Mouse (Mus musculus): ENCODE measurements around the gene Ptprn2.

The Ptprn2 gene

GRCm38 (mm10) chr12:117166266-117166665 lies 680.7 kb downstream of the Ptprn2 start:
- no peak for DNase-seq (ENCODE audit: low spot score)

GRCm38 (mm10) chr12:117169670-117170069 lies 684.1 kb downstream of the Ptprn2 start:
- DNase-seq (ENCODE audit: low spot score), result no peak

GRCm38 (mm10) chr12:117172529-117172884 lies 687.0 kb downstream of the Ptprn2 start:
- DNase-seq (ENCODE audit: low spot score), result no peak

- DNase-seq (ENCODE audit: low spot score), result no peak
These were observed 687.5 kb downstream of the Ptprn2 start for GRCm38 (mm10) chr12:117172885-117173529.

- no peak for DNase-seq (ENCODE audit: low spot score)
These were observed 688.7 kb downstream of the Ptprn2 start for GRCm38 (mm10) chr12:117174189-117174588.

- DNase-seq (ENCODE audit: low spot score), result no peak
These were observed 689.7 kb downstream of the Ptprn2 start for GRCm38 (mm10) chr12:117175072-117175681.

- no peak for DNase-seq (ENCODE audit: low spot score)
These were observed 690.8 kb downstream of the Ptprn2 start for GRCm38 (mm10) chr12:117176259-117176823.

- DNase-seq (ENCODE audit: low spot score), result no peak
These were observed 701.6 kb downstream of the Ptprn2 start for GRCm38 (mm10) chr12:117187167-117187566.

- no peak for DNase-seq (ENCODE audit: low spot score)
These were observed 706.5 kb downstream of the Ptprn2 start for GRCm38 (mm10) chr12:117192001-117192400.

- DNase-seq (ENCODE audit: low spot score), result no peak
These were observed 711.4 kb downstream of the Ptprn2 start for GRCm38 (mm10) chr12:117196721-117197425.

- DNase-seq (ENCODE audit: low spot score), result no peak
These were observed 712.6 kb downstream of the Ptprn2 start for GRCm38 (mm10) chr12:117198093-117198492.

- peak; percentile 69 for DNase-seq (ENCODE audit: low spot score)
These were observed 714.6 kb downstream of the Ptprn2 start for GRCm38 (mm10) chr12:117200117-117200516.

- no peak for DNase-seq (ENCODE audit: low spot score)
These were observed 715.1 kb downstream of the Ptprn2 start for GRCm38 (mm10) chr12:117200590-117200989.

GRCm38 (mm10) chr12:117203506-117203905 lies 718.0 kb downstream of the Ptprn2 start:
- no peak for DNase-seq (ENCODE audit: low spot score)

- DNase-seq (ENCODE audit: low spot score), result no peak
These were observed 719.4 kb downstream of the Ptprn2 start for GRCm38 (mm10) chr12:117204905-117205304.

- no peak for DNase-seq (ENCODE audit: low spot score)
These were observed 722.1 kb downstream of the Ptprn2 start for GRCm38 (mm10) chr12:117207421-117208120.

- DNase-seq (ENCODE audit: low spot score), result no peak
These were observed 724.9 kb downstream of the Ptprn2 start for GRCm38 (mm10) chr12:117210467-117210866.

GRCm38 (mm10) chr12:117213531-117213930 lies 728.0 kb downstream of the Ptprn2 start:
- no peak for DNase-seq (ENCODE audit: low spot score)

GRCm38 (mm10) chr12:117214272-117214671 lies 728.8 kb downstream of the Ptprn2 start:
- DNase-seq (ENCODE audit: low spot score), result no peak

- DNase-seq (ENCODE audit: low spot score), result no peak
These were observed 729.4 kb downstream of the Ptprn2 start for GRCm38 (mm10) chr12:117214919-117215318.

- no peak for DNase-seq (ENCODE audit: low spot score)
These were observed 736.4 kb downstream of the Ptprn2 start for GRCm38 (mm10) chr12:117221909-117222308.

- no peak for DNase-seq (ENCODE audit: low spot score)
These were observed 738.5 kb downstream of the Ptprn2 start for GRCm38 (mm10) chr12:117224036-117224435.
